Mouse (Mus musculus) brown adipose tissue, adult 24 weeks (tissue): ENCODE results near the gene Ticam1. TPM values are rescaled to one million over a fixed set of nuclear protein-coding genes. Genes with fewer than 3 reads are reported as not detected.

ENCODE experiments used
- H3K27ac ChIP-seq: fragments of 200-500 bp; replicated peaks from 2 replicates; pipeline ENCODE4 v1.5.1; 2012; ENCODE audit warnings: low read depth, mild to moderate bottlenecking, low read length
- H3K4me1 ChIP-seq: fragments of 200-500 bp; 2 replicates; pipeline ENCODE4 v1.6.1; 2012; ENCODE audit warnings: low read length, mixed read lengths; ENCODE audit not compliant: control insufficient read depth, insufficient read depth, insufficient read length
- H3K4me3 ChIP-seq: fragments of 200-500 bp; 2 replicates; pipeline ENCODE4 v1.5.1; 2012; ENCODE audit warnings: low read depth, mild to moderate bottlenecking, low read length, moderate library complexity; ENCODE audit not compliant: insufficient read depth
- polyA plus RNA-seq: library from polyadenylated mRNA; stranded (reverse); fragments of >200 nt; gene quantifications from 2 replicates; pipeline ENCODE4 v1.2.4, GENCODE M21; 2012; ENCODE audit not compliant: missing spikeins, insufficient read depth, insufficient read length

Gene Ticam1
- polyA plus RNA-seq, 1 experiment, result 9.2 TPM

GRCm38 (mm10) chr17:56296201-56296600, 19.6 kb upstream of the Ticam1 start:
- no peak overlapping the region for H3K27ac ChIP-seq
- peaks cover 13% of the 10 kb centered on the region; the same call in 1 of the 2 replicates for H3K4me1 ChIP-seq
- no peak overlapping the region for H3K4me3 ChIP-seq

GRCm38 (mm10) chr17:56294241-56294640, 17.7 kb upstream of the Ticam1 start:
- Histone ChIP-seq H3K4me3 (no peak overlapping the region), H3K4me1 (peaks cover 12% of the 10 kb centered on the region), H3K27ac (no peak overlapping the region)

GRCm38 (mm10) chr17:56293291-56293690, 16.7 kb upstream of the Ticam1 start:
- H3K4me1 ChIP-seq, result peaks cover 14% of the 10 kb centered on the region
- no peak overlapping the region for H3K27ac ChIP-seq
- H3K4me3 ChIP-seq, result no peak overlapping the region

GRCm38 (mm10) chr17:56292531-56293222, 16.1 kb upstream of the Ticam1 start, which contains the start of gene Plin3:
Plin3 (minus strand) TSS chr17:56292873.
- Histone ChIP-seq H3K4me1 (peaks cover 16% of the 10 kb centered on the region), H3K27ac (peak within 1 kb of the TSS; percentile 91), H3K4me3 (no peak within 1 kb of the TSS)

GRCm38 (mm10) chr17:56291826-56292475, 15.4 kb upstream of the Ticam1 start:
- Histone ChIP-seq H3K4me3 (no peak overlapping the region), H3K4me1 (peaks cover 17% of the 10 kb centered on the region), H3K27ac (peak overlapping the region; percentile 91)

GRCm38 (mm10) chr17:56291171-56291511, 14.6 kb upstream of the Ticam1 start:
- H3K27ac ChIP-seq, result peak overlapping the region; percentile 91
- H3K4me3 ChIP-seq, result peak overlapping the region; percentile 72
- peaks cover 17% of the 10 kb centered on the region for H3K4me1 ChIP-seq

GRCm38 (mm10) chr17:56290388-56291170, 14.0 kb upstream of the Ticam1 start:
- peak overlapping the region; percentile 72 for H3K4me3 ChIP-seq
- peaks cover 17% of the 10 kb centered on the region for H3K4me1 ChIP-seq
- H3K27ac ChIP-seq, result peak overlapping the region; percentile 77

- H3K4me1 ChIP-seq, result peaks cover 17% of the 10 kb centered on the region
- peak overlapping the region; percentile 72 for H3K4me3 ChIP-seq
- H3K27ac ChIP-seq, result peak overlapping the region; percentile 58
These were observed 13.1 kb upstream of the Ticam1 start for GRCm38 (mm10) chr17:56289371-56290331.

- Histone ChIP-seq H3K4me1 (peaks cover 17% of the 10 kb centered on the region), H3K4me3 (peak overlapping the region; percentile 72), H3K27ac (peak overlapping the region; percentile 58)
These were observed 12.3 kb upstream of the Ticam1 start for GRCm38 (mm10) chr17:56288866-56289265.

GRCm38 (mm10) chr17:56287830-56288229, 11.2 kb upstream of the Ticam1 start:
- H3K27ac ChIP-seq, result peak overlapping the region; percentile 58
- H3K4me1 ChIP-seq, result peaks cover 17% of the 10 kb centered on the region
- H3K4me3 ChIP-seq, result peak overlapping the region; percentile 24

GRCm38 (mm10) chr17:56285995-56286394, 9.4 kb upstream of the Ticam1 start:
- Histone ChIP-seq H3K4me1 (peaks cover 7% of the 10 kb centered on the region), H3K27ac (no peak overlapping the region), H3K4me3 (no peak overlapping the region)

- H3K4me3 ChIP-seq, result no peak overlapping the region
- H3K4me1 ChIP-seq, result peaks cover 3% of the 10 kb centered on the region; the same call in 1 of the 2 replicates
- H3K27ac ChIP-seq, result no peak overlapping the region
These were observed 6.7 kb upstream of the Ticam1 start for GRCm38 (mm10) chr17:56283316-56283715.

- no peak overlapping the region for H3K27ac ChIP-seq
- peaks cover 2% of the 10 kb centered on the region; the same call in 1 of the 2 replicates for H3K4me1 ChIP-seq
- H3K4me3 ChIP-seq, result no peak overlapping the region
These were observed 6.2 kb upstream of the Ticam1 start for GRCm38 (mm10) chr17:56282802-56283201.

GRCm38 (mm10) chr17:56281193-56281592, 4.6 kb upstream of the Ticam1 start:
- H3K4me1 ChIP-seq, result no peaks in the 10 kb centered on the region; the same call in 1 of the 2 replicates
- H3K4me3 ChIP-seq, result no peak overlapping the region
- no peak overlapping the region for H3K27ac ChIP-seq
